Mouse (Mus musculus): Measurements from ENCODE around the gene Kcnma1. TPM values are rescaled to one million over a fixed set of nuclear protein-coding genes. Genes with fewer than 3 reads are reported as not detected.

The Kcnma1 gene
- polyA plus RNA-seq, 1 experiment from 2014 or later, result 22.1 TPM

GRCm38 (mm10) chr14:23771794-23772193, 242.5 kb downstream of the Kcnma1 start:
- ATAC-seq (ENCODE audit: low FRiP score), result no peak
- no peaks in the 10 kb centered on the region for H3K27me3 ChIP-seq (replicated peaks)
- no peak overlapping the region for H3K9ac ChIP-seq (replicated peaks)
- H3K4me2 ChIP-seq, result no peak overlapping the region
- no peak overlapping the region for H3K27ac ChIP-seq (replicated peaks)
- H3K36me3 ChIP-seq, result no peaks in the 10 kb centered on the region
- no peaks in the 10 kb centered on the region for H3K9me3 ChIP-seq (replicated peaks)
- 74% methylated on average over 1 of the region's 1 CpGs for WGBS
- no peak overlapping the region for H3K4me3 ChIP-seq (replicated peaks)
- no peaks in the 10 kb centered on the region for H3K4me1 ChIP-seq

DNA sequence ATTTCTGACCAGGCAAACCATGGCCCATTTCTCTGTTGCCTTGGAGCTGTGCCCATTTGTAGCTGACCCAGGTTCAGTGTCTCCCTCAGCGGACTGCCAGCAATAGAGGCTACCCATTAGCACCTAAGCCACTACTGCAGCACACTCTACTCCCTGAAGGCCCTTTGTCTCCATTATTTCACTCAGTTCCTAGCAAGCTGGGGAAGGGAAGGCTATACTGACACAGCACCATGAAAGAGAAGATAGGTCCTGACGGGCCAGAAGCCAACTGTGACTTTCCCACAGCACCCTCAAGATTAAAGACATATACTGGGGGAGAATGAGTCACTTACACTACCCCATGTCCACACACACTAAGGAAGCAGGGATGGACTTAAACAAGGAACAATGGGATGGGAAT, 251.8 kb downstream of the Kcnma1 start:
- ATAC-seq (ENCODE audit: low FRiP score), result no peak

DNA sequence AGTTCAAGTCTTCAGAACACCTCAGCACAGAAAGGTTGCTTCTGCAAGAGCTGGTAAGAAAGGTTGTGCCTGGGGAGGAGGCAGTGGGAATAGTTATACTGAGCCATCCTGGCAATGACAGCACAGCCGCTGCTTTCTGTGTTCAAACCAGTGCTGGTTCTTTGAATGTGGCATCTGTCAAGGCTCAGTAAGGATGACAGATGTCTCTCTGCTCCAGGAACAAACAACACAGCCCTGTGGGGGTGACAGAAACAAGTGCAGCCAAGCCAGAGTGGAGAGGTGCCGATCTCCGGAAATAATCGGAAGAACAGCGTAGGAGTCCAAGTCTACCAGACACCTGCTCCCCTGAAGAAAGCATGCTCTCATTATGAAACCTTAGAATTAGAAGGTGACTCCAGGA, 254.7 kb downstream of the Kcnma1 start:
- ATAC-seq (ENCODE audit: low FRiP score), result no peak

More for the DNA sequence above, 251.8 kb downstream of the Kcnma1 start:
- no peak overlapping the region for H3K4me2 ChIP-seq
- H3K27ac ChIP-seq (replicated peaks), result no peak overlapping the region
- H3K4me3 ChIP-seq (replicated peaks), result no peak overlapping the region
- H3K27me3 ChIP-seq (replicated peaks), result no peaks in the 10 kb centered on the region
- no peaks in the 10 kb centered on the region for H3K36me3 ChIP-seq
- no peak overlapping the region for H3K9ac ChIP-seq (replicated peaks)
- H3K4me1 ChIP-seq, result no peaks in the 10 kb centered on the region
- H3K9me3 ChIP-seq (replicated peaks), result no peaks in the 10 kb centered on the region
- 91% methylated on average over 2 of the region's 2 CpGs for WGBS

GRCm38 (mm10) chr14:23758421-23758820, 255.9 kb downstream of the Kcnma1 start:
- no peak for ATAC-seq (ENCODE audit: low FRiP score)

More for the DNA sequence above, 254.7 kb downstream of the Kcnma1 start:
- 72% methylated on average over 5 of the region's 5 CpGs for WGBS
- Histone ChIP-seq H3K4me1 (no peaks in the 10 kb centered on the region), H3K9ac (replicated peaks) (no peak overlapping the region), H3K4me3 (replicated peaks) (no peak overlapping the region), H3K36me3 (no peaks in the 10 kb centered on the region), H3K4me2 (no peak overlapping the region), H3K27me3 (replicated peaks) (no peaks in the 10 kb centered on the region), H3K27ac (replicated peaks) (no peak overlapping the region), H3K9me3 (replicated peaks) (no peaks in the 10 kb centered on the region)

GRCm38 (mm10) chr14:23748011-23748410, 266.3 kb downstream of the Kcnma1 start:
- Histone ChIP-seq H3K36me3 (no peaks in the 10 kb centered on the region), H3K4me2 (no peak overlapping the region), H3K27me3 (replicated peaks) (no peaks in the 10 kb centered on the region), H3K27ac (replicated peaks) (no peak overlapping the region), H3K4me1 (no peaks in the 10 kb centered on the region), H3K9me3 (replicated peaks) (no peaks in the 10 kb centered on the region), H3K4me3 (replicated peaks) (no peak overlapping the region), H3K9ac (replicated peaks) (no peak overlapping the region)
- no peak for ATAC-seq (ENCODE audit: low FRiP score)
- WGBS, result 84% methylated on average over 2 of the region's 2 CpGs

More at GRCm38 (mm10) chr14:23758421-23758820, 255.9 kb downstream of the Kcnma1 start:
- Histone ChIP-seq H3K36me3 (no peaks in the 10 kb centered on the region), H3K4me3 (replicated peaks) (no peak overlapping the region), H3K4me1 (no peaks in the 10 kb centered on the region; the same call in 1 of the 2 replicates), H3K9ac (replicated peaks) (no peak overlapping the region), H3K27me3 (replicated peaks) (no peaks in the 10 kb centered on the region), H3K27ac (replicated peaks) (no peak overlapping the region), H3K9me3 (replicated peaks) (no peaks in the 10 kb centered on the region), H3K4me2 (no peak overlapping the region)
- WGBS, result 72% methylated on average over 1 of the region's 1 CpGs

GRCm38 (mm10) chr14:23746976-23747375, 267.3 kb downstream of the Kcnma1 start:
- ATAC-seq (ENCODE audit: low FRiP score), result no peak
- H3K4me3 ChIP-seq (replicated peaks), result no peak overlapping the region
- 87% methylated on average over 4 of the region's 4 CpGs for WGBS
- H3K4me2 ChIP-seq, result no peak overlapping the region
- H3K9ac ChIP-seq (replicated peaks), result no peak overlapping the region
- H3K27me3 ChIP-seq (replicated peaks), result no peaks in the 10 kb centered on the region
- H3K4me1 ChIP-seq, result no peaks in the 10 kb centered on the region
- no peaks in the 10 kb centered on the region for H3K36me3 ChIP-seq
- no peak overlapping the region for H3K27ac ChIP-seq (replicated peaks)
- H3K9me3 ChIP-seq (replicated peaks), result no peaks in the 10 kb centered on the region

- no peak overlapping the region for H3K4me3 ChIP-seq (replicated peaks)
- H3K4me1 ChIP-seq, result no peaks in the 10 kb centered on the region
- H3K36me3 ChIP-seq, result no peaks in the 10 kb centered on the region
- no peaks in the 10 kb centered on the region for H3K9me3 ChIP-seq (replicated peaks)
- H3K4me2 ChIP-seq, result no peak overlapping the region
- H3K9ac ChIP-seq (replicated peaks), result no peak overlapping the region
- H3K27ac ChIP-seq (replicated peaks), result no peak overlapping the region
- no peaks in the 10 kb centered on the region for H3K27me3 ChIP-seq (replicated peaks)
- ATAC-seq (ENCODE audit: low FRiP score), result no peak
Measured at GRCm38 (mm10) chr14:23741531-23741930, 272.8 kb downstream of the Kcnma1 start.

DNA sequence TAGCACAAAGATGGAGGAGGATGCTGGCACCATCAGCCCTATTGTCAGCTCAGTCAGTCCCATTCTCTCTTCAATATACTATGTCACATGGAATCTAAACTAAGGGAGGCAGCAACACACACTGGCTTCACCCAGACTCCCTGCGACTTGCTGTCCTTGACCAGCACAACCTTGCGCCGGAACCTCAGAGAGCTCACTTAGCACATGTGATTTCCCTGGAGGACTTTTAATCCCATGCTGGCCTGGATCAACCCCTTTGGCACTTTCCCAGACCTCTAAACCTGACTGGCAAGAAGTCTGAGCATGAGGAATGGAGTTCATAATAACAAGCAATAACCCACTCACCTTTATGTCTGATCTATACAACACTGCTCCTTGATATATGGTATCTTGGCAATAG, 280.1 kb downstream of the Kcnma1 start:
- H3K4me3 ChIP-seq (replicated peaks), result no peak overlapping the region
- no peak overlapping the region for H3K4me2 ChIP-seq
- no peak overlapping the region for H3K9ac ChIP-seq (replicated peaks)
- ATAC-seq (ENCODE audit: low FRiP score), result no peak
- H3K4me1 ChIP-seq, result no peaks in the 10 kb centered on the region
- H3K36me3 ChIP-seq, result no peaks in the 10 kb centered on the region
- H3K9me3 ChIP-seq (replicated peaks), result no peaks in the 10 kb centered on the region
- 97% methylated on average over 3 of the region's 3 CpGs for WGBS
- no peak overlapping the region for H3K27ac ChIP-seq (replicated peaks)
- no peaks in the 10 kb centered on the region for H3K27me3 ChIP-seq (replicated peaks)

GRCm38 (mm10) chr14:23729377-23729776, 284.9 kb downstream of the Kcnma1 start:
- Histone ChIP-seq H3K4me3 (replicated peaks) (no peak overlapping the region), H3K36me3 (no peaks in the 10 kb centered on the region), H3K9me3 (replicated peaks) (no peaks in the 10 kb centered on the region), H3K4me2 (no peak overlapping the region), H3K4me1 (0 out of 2 replicates have a peak, but pooled peaks cover under 1% of the 10 kb centered on the region), H3K9ac (replicated peaks) (no peak overlapping the region), H3K27ac (replicated peaks) (no peak overlapping the region), H3K27me3 (replicated peaks) (no peaks in the 10 kb centered on the region)
- no peak for ATAC-seq (ENCODE audit: low FRiP score)
- WGBS, result 65% methylated on average over 2 of the region's 2 CpGs

- Histone ChIP-seq H3K27ac (replicated peaks) (no peak overlapping the region), H3K27me3 (replicated peaks) (no peaks in the 10 kb centered on the region), H3K4me3 (replicated peaks) (no peak overlapping the region), H3K9me3 (replicated peaks) (no peaks in the 10 kb centered on the region), H3K9ac (replicated peaks) (no peak overlapping the region), H3K4me2 (no peak overlapping the region), H3K4me1 (peaks cover 16% of the 10 kb centered on the region; the same call in 1 of the 2 replicates), H3K36me3 (no peaks in the 10 kb centered on the region)
- 40% methylated on average over 7 of the region's 7 CpGs for WGBS
- no peak for ATAC-seq (ENCODE audit: low FRiP score)
Measured at GRCm38 (mm10) chr14:23723701-23724430, 290.4 kb downstream of the Kcnma1 start.

DNA sequence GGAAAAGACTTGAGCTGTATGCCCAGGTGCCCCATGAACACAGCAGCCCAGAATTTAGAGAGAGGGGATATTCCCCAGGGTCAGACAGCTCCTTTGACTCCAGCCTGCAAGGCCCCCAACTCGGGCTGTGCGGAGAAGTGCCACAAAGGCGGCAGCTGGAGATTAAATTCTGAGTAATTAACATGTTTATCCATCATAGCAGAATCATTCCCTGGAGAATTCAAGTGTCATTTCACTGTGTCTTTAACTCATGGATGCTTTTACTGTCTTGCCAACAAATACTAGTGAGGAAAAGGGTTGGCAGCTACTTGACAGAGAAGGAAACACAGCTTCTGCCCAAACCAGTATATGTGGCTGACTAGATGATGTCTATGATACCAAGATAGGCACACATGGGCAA, 295.0 kb downstream of the Kcnma1 start:
- ATAC-seq (ENCODE audit: low FRiP score), result no peak
- Histone ChIP-seq H3K4me3 (replicated peaks) (no peak overlapping the region), H3K4me1 (peaks cover 21% of the 10 kb centered on the region; the same call in 1 of the 2 replicates), H3K36me3 (no peaks in the 10 kb centered on the region), H3K27me3 (replicated peaks) (no peaks in the 10 kb centered on the region), H3K9me3 (replicated peaks) (no peaks in the 10 kb centered on the region), H3K27ac (replicated peaks) (no peak overlapping the region), H3K9ac (replicated peaks) (no peak overlapping the region), H3K4me2 (no peak overlapping the region)
- WGBS, result 37% methylated on average over 3 of the region's 3 CpGs

- Histone ChIP-seq H3K4me2 (no peak overlapping the region), H3K4me1 (peaks cover 17% of the 10 kb centered on the region; the same call in 1 of the 2 replicates), H3K9ac (replicated peaks) (no peak overlapping the region), H3K27me3 (replicated peaks) (no peaks in the 10 kb centered on the region), H3K27ac (replicated peaks) (no peak overlapping the region), H3K4me3 (replicated peaks) (no peak overlapping the region), H3K36me3 (no peaks in the 10 kb centered on the region), H3K9me3 (replicated peaks) (no peaks in the 10 kb centered on the region)
- ATAC-seq (ENCODE audit: low FRiP score), result no peak
- 69% methylated on average over 6 of the region's 6 CpGs for WGBS
Measured at GRCm38 (mm10) chr14:23718667-23719066, 295.6 kb downstream of the Kcnma1 start.

Measured in neural tube, embryonic 15.5 days (tissue).